Mouse (Mus musculus): ENCODE results near the gene Ift52. TPM values are rescaled to one million over a fixed set of nuclear protein-coding genes. Genes with fewer than 3 reads are reported as not detected.

Gene Ift52
- total RNA-seq, 2 experiments from 2014 or later = 43.8 to 62.7 TPM

GRCm38 (mm10) chr2:163074808-163075207 is 57.7 kb downstream of the Ift52 start:
- no peak for DNase-seq

- no peak for DNase-seq
Observed at GRCm38 (mm10) chr2:163075234-163075633, 58.1 kb downstream of the Ift52 start.

GRCm38 (mm10) chr2:163079041-163079440 is 61.9 kb downstream of the Ift52 start:
- DNase-seq = no peak

- DNase-seq = peak; percentile 22 to 43
Observed at GRCm38 (mm10) chr2:163082591-163082990, 65.4 kb downstream of the Ift52 start.

GRCm38 (mm10) chr2:163084519-163084918 is 67.4 kb downstream of the Ift52 start:
- DNase-seq = no peak

GRCm38 (mm10) chr2:163085047-163085446 is 67.9 kb downstream of the Ift52 start:
- no peak for DNase-seq

- no peak for DNase-seq
Observed at GRCm38 (mm10) chr2:163086561-163086960, 69.4 kb downstream of the Ift52 start.

GRCm38 (mm10) chr2:163087728-163088127 is 70.6 kb downstream of the Ift52 start, which contains the start of gene Gtsf1l:
Gene Gtsf1l, minus strand, starts transcription at chr2:163087855.
- DNase-seq = no peak

GRCm38 (mm10) chr2:163089475-163090123 is 72.4 kb downstream of the Ift52 start:
- peak; percentile 68 to 73 for DNase-seq

- DNase-seq = no peak
Observed at GRCm38 (mm10) chr2:163094909-163095308, 77.8 kb downstream of the Ift52 start.

Small RNA genes lying within 50 kb of the gene (microRNA-seq; reads per million reads assigned to microRNA genes)
- gene Gm22174 (not detected), gene Mir7003 (not detected)

Other genes with a start within 250 kb of the Ift52 start
- gene Srsf6, start 85.8 kb upstream of the Ift52 start, total RNA-seq (2021) = 100 to 1,000 TPM; 149 to 224 TPM
- not detected for gene L3mbtl1, start 73.9 kb upstream of the Ift52 start, total RNA-seq (2021)
- 1 to 10 TPM in 1 of 2 experiments, not detected in 1; 1.3 TPM for gene Sgk2, start 30.0 kb upstream of the Ift52 start, total RNA-seq (2021)
- 1 to 10 TPM; 1.9 to 2.0 TPM for gene Mybl2, start 37.3 kb downstream of the Ift52 start, total RNA-seq (2021)
- not detected for gene Gtsf1l, start 70.5 kb downstream of the Ift52 start, total RNA-seq (2021)
- 10 to 100 TPM in 1 of 2 experiments, 1 to 10 TPM in 1; 1.6 to 12.0 TPM for gene Tox2, start 185.8 kb downstream of the Ift52 start, total RNA-seq (2021)